ENCODE assay signal across 8 mouse cellular contexts in the genomic region with DNA sequence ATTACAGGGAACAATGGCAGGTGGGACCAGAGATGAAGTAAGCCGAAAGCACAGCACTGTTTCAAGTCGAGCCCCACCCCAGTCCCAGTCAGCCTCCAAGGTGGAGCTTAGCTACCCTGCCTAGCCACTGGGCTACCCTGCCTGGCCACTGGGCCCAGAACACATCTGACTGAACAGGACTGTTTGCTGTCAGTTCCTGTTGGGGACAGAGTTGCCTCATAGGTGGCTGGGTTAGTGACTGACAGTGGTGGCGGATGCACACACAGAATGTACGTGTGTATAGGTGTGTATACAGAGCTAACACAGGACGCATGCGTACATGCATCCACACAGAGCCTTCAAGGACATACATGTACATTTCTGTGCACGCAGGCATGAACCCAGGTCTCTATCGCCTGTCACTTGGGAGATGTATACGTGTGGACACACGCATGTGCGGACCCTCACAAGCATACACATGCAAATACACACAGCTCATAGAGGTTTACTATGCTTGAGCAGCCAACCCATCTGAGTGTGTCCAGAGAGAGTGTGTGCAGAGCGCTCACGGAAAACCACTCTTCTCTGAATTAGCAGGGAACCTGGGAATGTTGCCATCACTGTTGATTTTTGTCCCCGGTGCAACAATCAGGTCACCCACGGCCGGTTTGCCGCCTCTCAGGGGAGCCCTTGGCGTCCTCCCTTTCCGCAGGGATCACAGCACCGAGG. TPM values are rescaled to one million over a fixed set of nuclear protein-coding genes. Genes with fewer than 3 reads are reported as not detected.
DNase-seq lines count a peak whose midpoint lies in the region; ATAC-seq and TF ChIP-seq lines count a peak whose summit lies in the region.

No protein-coding gene starts in this region.

- no peak for DNase-seq in gastrocnemius, adult 2 months
- DNase-seq in gastrocnemius, adult 8-10 months (ENCODE audit: low spot score in 2 of 2): no peak
- DNase-seq in liver, embryonic 14.5 days (ENCODE audit: low read depth in 3 of 3, low spot score in 3 of 3): no peak
- no peak for DNase-seq in right cerebral cortex, postnatal 14 days
- DNase-seq in adrenal gland, postnatal 14 days: no peak
- DNase-seq in frontal cortex, postnatal 10 days (ENCODE audit: low spot score in 2 of 2): no peak

- H3K9ac ChIP-seq in ES-Bruce4 (ENCODE audit: low read depth, poor library complexity, severe bottlenecking): peak overlapping the region; percentile 43
- peak overlapping the region; percentile 81 for H3K9ac ChIP-seq in heart, embryonic 16.5 days (ENCODE audit: low read length)
- H3K9ac ChIP-seq in liver, embryonic 14.5 days (replicated peaks): no peak overlapping the region

- ATAC-seq in heart, embryonic 16.5 days (replicated peaks; ENCODE audit: extremely low read depth, insufficient read depth, low FRiP score): no peak
- no peak for ATAC-seq in liver, embryonic 14.5 days (ENCODE audit: insufficient read depth)

- peaks cover 3% of the 10 kb centered on the region for H3K4me1 ChIP-seq in ES-Bruce4 (ENCODE audit: control insufficient read depth, insufficient read depth, low read length)
- peaks cover 27% of the 10 kb centered on the region for H3K4me1 ChIP-seq in heart, embryonic 16.5 days (ENCODE audit: control insufficient read depth, insufficient read depth, low read length)
- no peaks in the 10 kb centered on the region for H3K4me1 ChIP-seq in liver, embryonic 14.5 days (replicated peaks; ENCODE audit: control insufficient read depth in 2 of 2, insufficient read depth in 2 of 2, low read length in 1 of 2)

- H3K36me3 ChIP-seq in ES-Bruce4 (ENCODE audit: control insufficient read depth, insufficient read depth, low read length, poor library complexity, severe bottlenecking): no peaks in the 10 kb centered on the region
- H3K36me3 ChIP-seq in heart, embryonic 16.5 days (ENCODE audit: control insufficient read depth, insufficient read depth): no peaks in the 10 kb centered on the region
- no peaks in the 10 kb centered on the region for H3K36me3 ChIP-seq in liver, embryonic 14.5 days (replicated peaks; ENCODE audit: control insufficient read depth, insufficient read depth, low read depth)

- peak overlapping the region; percentile 73 for H3K4me3 ChIP-seq in gastrocnemius, adult 2 months
- H3K4me3 ChIP-seq in ES-Bruce4 (ENCODE audit: low read depth, low read length): peak overlapping the region; percentile 60
- H3K4me3 ChIP-seq in heart, embryonic 16.5 days (ENCODE audit: low read length): peak overlapping the region; percentile 69
- H3K4me3 ChIP-seq in liver, embryonic 14.5 days (ENCODE audit: insufficient read depth in 1 of 2, low read depth in 2 of 2, low read length in 2 of 2): no peak overlapping the region

- 35% methylated on average over 20 of the region's 20 CpGs for WGBS in heart, embryonic 16.5 days
- 37% methylated on average over 20 of the region's 20 CpGs for WGBS in liver, embryonic 14.5 days (ENCODE audit: insufficient replicate concordance)

- intact Hi-C loops in gastrocnemius, adult 2 months (cut with DNase I): loop anchor here (5.0 kb wide), 3 partner anchors 56 to 171 kb away; no protein-coding TSS in a partner anchor

- no peak for TF ChIP-seq POLR2A in ES-Bruce4 (IDR thresholded peaks at IDR 0.05; ENCODE audit: insufficient read depth, low read length)

- no peak for TF ChIP-seq EP300 in ES-Bruce4 (IDR thresholded peaks at IDR 0.05; ENCODE audit: insufficient read depth, low read depth, low read length)
- no peak for TF ChIP-seq EP300 in liver, embryonic 14.5 days (IDR thresholded peaks at IDR 0.05; ENCODE audit: low read depth)

- H3K27ac ChIP-seq in gastrocnemius, adult 2 months: peak overlapping the region; percentile 53; the same call in 1 of the 2 replicates
- H3K27ac ChIP-seq in ES-Bruce4 (ENCODE audit: insufficient read depth, low read length): no peak overlapping the region
- no peak overlapping the region for H3K27ac ChIP-seq in heart, embryonic 16.5 days (ENCODE audit: low read length)
- no peak overlapping the region for H3K27ac ChIP-seq in liver, embryonic 14.5 days

- peak overlapping the region; percentile 99 for H3K4me2 ChIP-seq in heart, embryonic 16.5 days (ENCODE audit: low read depth, low read length)
- peak overlapping the region; percentile 60; the same call in 1 of the 2 replicates for H3K4me2 ChIP-seq in liver, embryonic 14.5 days (ENCODE audit: low read depth)

- TF ChIP-seq CTCF in gastrocnemius, adult 2 months (IDR thresholded peaks at IDR 0.05): no peak
- no peak for TF ChIP-seq CTCF in ES-Bruce4 (IDR thresholded peaks at IDR 0.05; ENCODE audit: low read depth, low read length)
- no peak for TF ChIP-seq CTCF in liver, embryonic 14.5 days (IDR thresholded peaks at IDR 0.05; ENCODE audit: low read depth)

- H3K27me3 ChIP-seq in ES-Bruce4 (ENCODE audit: control insufficient read depth, insufficient read depth, low read length, poor library complexity, severe bottlenecking): no peaks in the 10 kb centered on the region
- no peaks in the 10 kb centered on the region; the same call in 1 of the 2 replicates for H3K27me3 ChIP-seq in heart, embryonic 16.5 days (ENCODE audit: control insufficient read depth, insufficient read depth, low read length)
- H3K27me3 ChIP-seq in liver, embryonic 14.5 days (ENCODE audit: control insufficient read depth, insufficient read depth, low read length): peaks cover 31% of the 10 kb centered on the region

- no peaks in the 10 kb centered on the region for H3K9me3 ChIP-seq in ES-Bruce4 (replicated peaks; ENCODE audit: control insufficient read depth, insufficient read depth, low read length, poor library complexity, severe bottlenecking)
- H3K9me3 ChIP-seq in heart, embryonic 16.5 days (replicated peaks; ENCODE audit: control insufficient read depth, low read length): no peaks in the 10 kb centered on the region
- H3K9me3 ChIP-seq in liver, embryonic 14.5 days (ENCODE audit: control insufficient read depth, low read length): no peaks in the 10 kb centered on the region

RNA-seq across cellular contexts. Expression of a gene that starts 1.4 kb away (rescaled TPM):
- total RNA-seq in gastrocnemius, adult 2 months (2021): not detected
- not detected for total RNA-seq in gastrocnemius, adult 8-10 months (2022)
- not detected in 2 replicates for polyA plus RNA-seq in ES-Bruce4 (2011; ENCODE audit: insufficient read depth, insufficient read length, low read depth, missing spikeins)
- polyA plus RNA-seq in heart, embryonic 16.5 days (2015; fragmentation: Nextera tagmentation; extraction: Ambion mirVana): 4.1 and 4.5 TPM in 2 replicates
- polyA plus RNA-seq in liver, embryonic 14.5 days (2012; rRNA removed): not detected in 2 replicates
- not detected in 2 replicates for polyA plus RNA-seq in liver, embryonic 14.5 days (2014; fragmentation: Nextera tagmentation; extraction: Ambion mirVana)
- total RNA-seq in adrenal gland, postnatal 14 days (2021): not detected in 2 replicates

RNA-seq across cellular contexts. Expression of a gene that starts 42.5 kb away (rescaled TPM):
- total RNA-seq in gastrocnemius, adult 2 months (2021): under 1 TPM; 0.11 to 0.18 TPM
- under 1 TPM in 3 of 4 experiments, not detected in 1; 0.25 to 0.60 (median 0.29) TPM for total RNA-seq in gastrocnemius, adult 8-10 months (2022)
- 631 and 674 TPM in 2 replicates for polyA plus RNA-seq in ES-Bruce4 (2011; ENCODE audit: insufficient read depth, insufficient read length, low read depth, missing spikeins)
- 162 and 179 TPM in 2 replicates for polyA plus RNA-seq in heart, embryonic 16.5 days (2015; fragmentation: Nextera tagmentation; extraction: Ambion mirVana)
- 57.7 and 108 TPM in 2 replicates for polyA plus RNA-seq in liver, embryonic 14.5 days (2012; rRNA removed)
- polyA plus RNA-seq in liver, embryonic 14.5 days (2014; fragmentation: Nextera tagmentation; extraction: Ambion mirVana): 197 and 214 TPM in 2 replicates
- 52.0 and 70.5 TPM in 2 replicates for total RNA-seq in adrenal gland, postnatal 14 days (2021)

RNA-seq across cellular contexts. Expression of a gene that starts 53.8 kb away (rescaled TPM):
- total RNA-seq in gastrocnemius, adult 2 months (2021): 10 to 100 TPM; 10.2 to 12.4 TPM
- 10 to 100 TPM in 2 of 4 experiments, 1 to 10 TPM in 2; 8.3 to 11.7 (median 9.5) TPM for total RNA-seq in gastrocnemius, adult 8-10 months (2022)
- 23.7 and 26.3 TPM in 2 replicates for polyA plus RNA-seq in ES-Bruce4 (2011; ENCODE audit: insufficient read depth, insufficient read length, low read depth, missing spikeins)
- 28.2 and 28.6 TPM in 2 replicates for polyA plus RNA-seq in heart, embryonic 16.5 days (2015; fragmentation: Nextera tagmentation; extraction: Ambion mirVana)
- polyA plus RNA-seq in liver, embryonic 14.5 days (2012; rRNA removed): 1.9 and 2.3 TPM in 2 replicates
- 3.0 and 3.2 TPM in 2 replicates for polyA plus RNA-seq in liver, embryonic 14.5 days (2014; fragmentation: Nextera tagmentation; extraction: Ambion mirVana)
- 24.5 and 29.3 TPM in 2 replicates for total RNA-seq in adrenal gland, postnatal 14 days (2021)

RNA-seq across cellular contexts. Expression of a gene that starts 59.6 kb away (rescaled TPM):
- 10 to 100 TPM; 30.4 to 36.8 TPM for total RNA-seq in gastrocnemius, adult 2 months (2021)
- total RNA-seq in gastrocnemius, adult 8-10 months (2022): 10 to 100 TPM; 23.4 to 50.7 (median 34.4) TPM
- polyA plus RNA-seq in ES-Bruce4 (2011; ENCODE audit: insufficient read depth, insufficient read length, low read depth, missing spikeins): 47.6 and 51.4 TPM in 2 replicates
- polyA plus RNA-seq in heart, embryonic 16.5 days (2015; fragmentation: Nextera tagmentation; extraction: Ambion mirVana): 377 and 385 TPM in 2 replicates
- 60.6 and 71.4 TPM in 2 replicates for polyA plus RNA-seq in liver, embryonic 14.5 days (2012; rRNA removed)
- 115 and 123 TPM in 2 replicates for polyA plus RNA-seq in liver, embryonic 14.5 days (2014; fragmentation: Nextera tagmentation; extraction: Ambion mirVana)
- total RNA-seq in adrenal gland, postnatal 14 days (2021): 112 and 219 TPM in 2 replicates

Comparison
In these comparisons a context has a peak if more than half of its experiments do, and no peak if none do; other contexts are left out.
1. H3K4me3 ChIP-seq: peak in gastrocnemius, adult 2 months (single experiment), ES-Bruce4 (single experiment) and heart, embryonic 16.5 days (single experiment); none in liver, embryonic 14.5 days (0 of 2).
2. RNA of a gene that starts 42.5 kb away (total RNA-seq): 52.0 to 70.5 TPM in adrenal gland, postnatal 14 days; 0.25 to 0.60 TPM in gastrocnemius, adult 8-10 months and 0.11 to 0.18 TPM in gastrocnemius, adult 2 months; every median in the first group is over 10 times any median in the second.